Mouse (Mus musculus) embryonic facial prominence, embryonic 11.5 days (tissue): ENCODE results near the gene Ceacam20. TPM values are rescaled to one million over a fixed set of nuclear protein-coding genes. Genes with fewer than 3 reads are reported as not detected.
A peak's percentile ranks its signal among the peaks of the same experiment; 100 is the strongest.

ENCODE experiments used
- ATAC-seq: fragments of 200-750 bp; cut with Nextera tagmentation; replicated peaks from 2 replicates; pipeline ENCODE4 v1.8.0; 2017; ENCODE audit warnings: low read depth; ENCODE audit not compliant: insufficient number of reproducible peaks, low FRiP score, low TSS enrichment
- DNase-seq: peaks from one replicate; pipeline ENCODE4 v3.0.0-alpha.2; 2015; ENCODE audit warnings: low spot score
- H3K27ac ChIP-seq: fragments of 300-500 bp; sonication (generic); replicated peaks from 2 replicates; pipeline ENCODE4 v1.5.1; 2014; ENCODE audit warnings: mild to moderate bottlenecking, low read depth, low read length, control low read depth
- H3K27me3 ChIP-seq: fragments of 300-500 bp; sonication (generic); 2 replicates; pipeline ENCODE4 v1.6.1; 2014; ENCODE audit warnings: mild to moderate bottlenecking, low read length, moderate library complexity, mixed read lengths; ENCODE audit not compliant: control insufficient read depth, insufficient read depth
- H3K36me3 ChIP-seq: fragments of 300-500 bp; sonication (generic); replicated peaks from 2 replicates; pipeline ENCODE4 v1.6.1; 2014; ENCODE audit warnings: low read depth, mild to moderate bottlenecking, low read length, moderate library complexity, mixed read lengths; ENCODE audit not compliant: control insufficient read depth, insufficient read depth
- H3K4me1 ChIP-seq: fragments of 300-500 bp; sonication (generic); 2 replicates; pipeline ENCODE4 v1.6.1; 2014; ENCODE audit warnings: low read length, mixed read lengths; ENCODE audit not compliant: control insufficient read depth, insufficient read depth
- H3K4me2 ChIP-seq: fragments of 300-500 bp; sonication (generic); 2 replicates; pipeline ENCODE4 v1.6.1; 2014; ENCODE audit warnings: low read depth, mild to moderate bottlenecking, control low read depth, low read length, moderate library complexity
- H3K4me3 ChIP-seq: fragments of 300-500 bp; sonication (generic); 2 replicates; pipeline ENCODE4 v1.5.1; 2014; ENCODE audit warnings: low read depth, low read length, control low read depth
- H3K9ac ChIP-seq: fragments of 300-500 bp; sonication (generic); replicated peaks from 2 replicates; pipeline ENCODE4 v1.6.1; 2014; ENCODE audit warnings: mild to moderate bottlenecking, control low read depth, low read length
- H3K9me3 ChIP-seq: fragments of 300-500 bp; sonication (generic); replicated peaks from 2 replicates; pipeline ENCODE4 v1.6.1; 2016; ENCODE audit warnings: mild to moderate bottlenecking, low read length, inconsistent platforms, mixed read lengths; ENCODE audit not compliant: control insufficient read depth
- WGBS: fragments of 180-500 bp; shearing (Covaris S2); extraction: QIAGEN DNeasy Blood & Tissue Kit; methylation state at CpG from one replicate; pipeline ENCODE4 v1.1.7; 2014; 5-methylcytosine and 5-hydroxymethylcytosine counted together
- polyA plus RNA-seq: library from polyadenylated mRNA; unstranded; fragments of >200 nt; fragmentation: Nextera tagmentation; extraction: Ambion mirVana; gene quantifications from 2 replicates; pipeline ENCODE4 v1.2.1, GENCODE M21; 2014

The Ceacam20 gene
- polyA plus RNA-seq = not detected in 2 replicates

DNA sequence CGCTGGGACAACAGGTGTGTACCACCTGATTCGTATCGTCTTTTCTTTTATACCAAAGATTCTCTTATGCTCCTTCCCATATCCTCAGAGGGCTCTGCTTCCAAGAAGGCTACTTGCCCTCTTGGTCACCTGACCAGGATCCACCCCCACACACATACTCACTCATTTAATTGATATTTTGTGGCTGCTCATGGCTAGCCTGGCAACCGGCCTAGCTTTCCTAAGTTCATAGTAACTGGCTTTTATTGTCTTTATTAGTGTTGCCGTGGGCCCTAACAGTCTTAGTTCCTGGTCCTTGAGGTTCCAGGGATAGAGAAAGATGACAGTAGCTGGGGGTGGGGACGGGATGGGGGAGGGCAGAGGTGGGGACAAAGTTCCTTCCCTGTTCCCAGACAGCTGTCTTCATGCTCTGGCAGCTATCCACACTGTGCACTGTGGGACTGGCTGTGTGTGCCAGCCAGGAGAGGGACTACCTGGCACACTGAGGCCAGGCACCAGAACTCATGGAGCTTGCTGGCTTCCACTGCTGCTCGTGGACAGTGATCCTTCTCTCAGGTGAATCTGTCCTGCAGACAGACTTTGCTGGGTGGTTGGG lies at the start of gene Ceacam20:
TSS of gene Ceacam20 (plus strand) at position 428 of the 595 bp plus-strand sequence.
- Histone ChIP-seq H3K4me3 (no peak within 1 kb of the TSS), H3K27me3 (no peaks in the 10 kb centered on the region), H3K27ac (no peak within 1 kb of the TSS), H3K36me3 (no peaks in the 10 kb centered on the region), H3K9me3 (0 out of 2 replicates have a peak, but pooled peaks cover 1% of the 10 kb centered on the region), H3K4me2 (no peak within 1 kb of the TSS), H3K4me1 (no peaks in the 10 kb centered on the region), H3K9ac (no peak within 1 kb of the TSS)
- DNase-seq (no peak), ATAC-seq (no peak)
- WGBS = 80% methylated on average over 7 of the region's 7 CpGs

DNA sequence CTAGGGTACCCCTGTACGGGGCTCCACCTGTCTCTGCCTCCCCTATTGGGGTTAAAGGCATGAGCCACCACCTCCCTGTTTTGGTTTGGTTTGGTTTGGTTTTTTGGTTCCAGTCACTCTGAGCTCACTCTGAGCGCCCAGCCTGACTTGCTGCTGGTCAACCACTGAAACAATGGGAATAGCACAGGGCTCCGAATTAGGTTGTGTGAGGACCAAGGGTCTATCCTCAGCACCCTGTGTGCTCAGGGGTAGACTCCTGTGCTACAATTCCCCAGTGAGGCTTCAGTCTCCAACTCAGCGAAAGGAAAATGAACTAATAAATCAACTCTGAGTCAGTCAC lies 45.1 kb upstream of the Ceacam20 start:
- no peaks in the 10 kb centered on the region for H3K27me3 ChIP-seq
- 0 out of 2 replicates have a peak, but pooled peaks cover 2% of the 10 kb centered on the region for H3K36me3 ChIP-seq
- 31% methylated on average over 4 of the region's 4 CpGs for WGBS
- no peaks in the 10 kb centered on the region for H3K4me1 ChIP-seq
- no peaks in the 10 kb centered on the region for H3K9me3 ChIP-seq
- H3K4me2 ChIP-seq = peak overlapping the region; percentile 72
- peak overlapping the region; percentile 77 for H3K4me3 ChIP-seq
- no peak overlapping the region for H3K27ac ChIP-seq
- peak; percentile 25 for ATAC-seq
- H3K9ac ChIP-seq = peak overlapping the region; percentile 81
- no peak for DNase-seq

DNA sequence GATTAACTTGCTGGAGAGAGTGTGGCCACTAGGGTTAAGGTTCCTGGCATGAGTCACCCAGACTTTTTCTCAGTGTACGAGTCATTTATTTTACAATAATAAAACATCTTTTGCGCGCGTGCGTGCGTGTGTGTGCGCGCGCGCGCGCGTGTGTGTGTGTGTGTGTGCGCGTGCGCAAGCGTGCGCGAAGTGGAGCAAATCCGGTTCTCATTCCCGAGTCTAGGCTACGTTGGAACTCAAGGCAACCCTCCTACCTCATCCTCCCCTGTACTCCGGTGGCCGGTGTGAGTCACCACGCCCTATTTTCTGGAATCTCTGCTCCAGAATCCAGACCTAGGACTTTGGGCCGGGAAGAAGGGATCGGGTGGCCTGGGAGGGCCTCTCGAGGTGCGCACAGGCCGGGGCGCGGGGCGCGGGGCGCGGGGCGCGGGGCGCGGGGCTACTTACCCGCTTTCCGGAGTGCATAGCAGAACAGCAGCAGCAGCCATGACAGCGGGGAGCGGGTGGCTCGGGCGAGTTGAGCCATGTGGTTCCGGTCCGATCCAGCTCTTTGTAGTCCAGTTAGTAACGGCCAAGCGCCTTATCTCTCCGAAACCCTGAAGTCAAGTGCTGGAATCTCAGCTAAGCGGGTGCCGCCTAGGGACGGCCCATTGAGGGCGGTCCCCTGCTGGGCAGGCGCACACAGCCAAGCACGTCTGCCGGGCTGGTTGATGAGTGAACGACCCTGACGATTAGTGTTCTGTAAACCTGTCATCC lies 44.5 kb upstream of the Ceacam20 start, which contains the start of gene Pvr:
TSS of gene Pvr (minus strand) at position 655 of the 756 bp plus-strand sequence.
- H3K9ac ChIP-seq = peak within 1 kb of the TSS; percentile 81

DNA sequence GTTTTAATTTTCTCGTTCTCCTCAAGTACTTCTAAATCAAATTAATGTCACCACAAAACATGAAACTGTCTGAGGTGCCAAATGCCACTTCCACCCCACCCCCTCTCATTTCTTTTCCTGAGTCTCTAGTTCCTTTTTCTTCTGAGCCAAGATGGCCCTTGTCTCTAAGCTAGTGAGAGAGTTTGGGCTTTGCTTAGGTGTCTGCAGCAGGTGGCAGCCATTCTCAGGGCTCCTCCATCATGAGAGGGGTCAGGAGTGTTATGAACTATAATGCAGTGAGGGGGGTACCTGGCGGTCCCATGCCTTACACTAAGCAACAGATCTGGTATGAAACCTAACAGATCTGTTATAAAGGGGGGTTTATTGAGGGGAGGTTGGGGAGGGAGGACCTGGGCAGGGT lies 41.9 kb upstream of the Ceacam20 start:
- 43% methylated on average over 2 of the region's 2 CpGs for WGBS

More for the DNA sequence above, 44.5 kb upstream of the Ceacam20 start, which contains the start of gene Pvr:
- Histone ChIP-seq H3K4me3 (peak within 1 kb of the TSS; percentile 77), H3K4me2 (peak within 1 kb of the TSS; percentile 72), H3K27me3 (no peaks in the 10 kb centered on the region), H3K27ac (no peak within 1 kb of the TSS), H3K36me3 (0 out of 2 replicates have a peak, but pooled peaks cover 2% of the 10 kb centered on the region), H3K4me1 (no peaks in the 10 kb centered on the region), H3K9me3 (no peaks in the 10 kb centered on the region)
- ATAC-seq (peak; percentile 87), DNase-seq (peak; percentile 80)
- under 1% methylated on average over 60 of the region's 60 CpGs for WGBS

DNA sequence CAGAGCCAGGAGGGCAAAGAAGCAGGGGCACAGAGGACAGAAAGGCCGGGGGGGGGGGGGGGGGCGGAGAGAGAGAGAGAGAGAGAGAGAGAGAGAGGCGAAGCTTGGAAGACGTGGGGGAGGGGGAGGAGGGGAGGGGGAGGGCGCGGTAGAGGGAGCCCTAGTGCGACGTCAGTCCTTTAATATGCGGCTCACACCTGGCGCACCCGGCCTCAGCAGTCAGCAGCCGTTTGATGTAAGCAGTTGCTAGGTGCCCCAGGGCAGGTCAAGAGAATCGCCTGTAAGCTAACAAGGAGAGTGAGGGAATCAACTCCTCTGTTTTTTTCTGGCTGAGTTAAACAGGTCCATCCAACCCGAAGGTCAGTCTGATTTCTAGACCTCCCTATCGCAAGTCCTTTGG lies 41.4 kb upstream of the Ceacam20 start:
- ATAC-seq (no peak), DNase-seq (no peak)
- Histone ChIP-seq H3K36me3 (no peaks in the 10 kb centered on the region), H3K27me3 (no peaks in the 10 kb centered on the region), H3K4me2 (no peak overlapping the region), H3K4me3 (no peak overlapping the region), H3K9me3 (no peaks in the 10 kb centered on the region), H3K4me1 (no peaks in the 10 kb centered on the region), H3K9ac (no peak overlapping the region), H3K27ac (no peak overlapping the region)
- 9% methylated on average over 9 of the region's 15 CpGs for WGBS

More for the DNA sequence above, 41.9 kb upstream of the Ceacam20 start:
- Histone ChIP-seq H3K27me3 (no peaks in the 10 kb centered on the region), H3K9ac (no peak overlapping the region), H3K36me3 (no peaks in the 10 kb centered on the region), H3K4me3 (no peak overlapping the region), H3K4me2 (no peak overlapping the region), H3K9me3 (no peaks in the 10 kb centered on the region), H3K27ac (no peak overlapping the region), H3K4me1 (no peaks in the 10 kb centered on the region)
- no peak for ATAC-seq
- DNase-seq = no peak

DNA sequence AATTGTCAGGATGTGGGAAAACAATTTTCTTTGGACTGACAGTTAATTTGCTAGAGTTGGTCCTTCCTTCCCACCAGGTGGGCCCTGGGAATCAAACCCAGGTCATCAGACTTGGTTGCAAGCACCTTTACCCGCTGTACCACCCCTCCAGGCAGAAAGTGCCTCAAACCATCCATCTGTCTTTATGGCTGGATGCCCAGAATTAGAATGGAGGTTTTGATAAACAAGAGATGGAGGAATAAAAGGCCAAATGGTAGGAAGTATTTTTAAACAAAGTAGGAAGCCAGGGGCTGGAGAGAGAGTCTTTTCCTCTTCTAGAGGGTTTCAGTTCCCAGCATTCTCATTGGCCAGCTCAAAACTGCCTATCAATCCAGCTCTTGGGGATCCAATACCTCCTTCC lies 39.8 kb upstream of the Ceacam20 start:
- Histone ChIP-seq H3K4me2 (no peak overlapping the region), H3K27ac (no peak overlapping the region), H3K9me3 (no peaks in the 10 kb centered on the region), H3K4me3 (no peak overlapping the region), H3K9ac (no peak overlapping the region), H3K4me1 (no peaks in the 10 kb centered on the region), H3K27me3 (no peaks in the 10 kb centered on the region), H3K36me3 (no peaks in the 10 kb centered on the region)
- 77% methylated on average over 1 of the region's 1 CpGs for WGBS
- DNase-seq (no peak), ATAC-seq (no peak)

DNA sequence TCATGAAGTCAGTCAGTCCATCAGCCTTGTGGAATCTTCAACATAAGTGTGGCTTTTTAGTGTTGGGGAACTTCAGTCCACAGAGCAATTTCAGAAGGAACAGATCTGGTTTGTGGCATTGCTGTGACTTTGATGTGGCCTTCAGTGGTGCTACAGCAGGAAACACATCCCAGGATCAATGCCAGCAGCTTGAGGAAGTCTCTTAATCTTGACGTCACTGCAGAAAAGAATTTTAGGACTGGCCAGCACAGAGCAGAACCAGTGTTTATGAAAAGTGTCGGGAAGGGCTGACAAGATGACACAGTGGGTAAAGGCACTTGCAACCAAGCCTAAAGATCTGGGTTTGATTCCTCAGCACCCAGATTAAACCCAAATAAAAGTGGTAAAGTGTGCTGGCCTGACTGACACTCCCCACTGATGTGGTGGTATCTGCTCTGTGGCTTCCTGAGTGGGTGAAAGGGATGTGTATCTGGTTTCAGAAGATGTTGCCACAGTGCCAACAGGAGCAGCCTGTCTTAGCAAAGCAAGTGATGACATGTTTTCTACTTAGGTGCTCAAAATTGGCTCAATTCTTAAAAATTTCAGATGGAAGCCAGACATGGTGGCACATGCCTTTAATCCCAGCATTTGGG lies 38.2 kb upstream of the Ceacam20 start:
- WGBS = 81% methylated on average over 2 of the region's 2 CpGs
- Histone ChIP-seq H3K4me2 (no peak overlapping the region), H3K27ac (no peak overlapping the region), H3K36me3 (no peaks in the 10 kb centered on the region), H3K4me3 (no peak overlapping the region), H3K9me3 (no peaks in the 10 kb centered on the region), H3K9ac (no peak overlapping the region), H3K27me3 (no peaks in the 10 kb centered on the region), H3K4me1 (no peaks in the 10 kb centered on the region)
- no peak for DNase-seq
- no peak for ATAC-seq

DNA sequence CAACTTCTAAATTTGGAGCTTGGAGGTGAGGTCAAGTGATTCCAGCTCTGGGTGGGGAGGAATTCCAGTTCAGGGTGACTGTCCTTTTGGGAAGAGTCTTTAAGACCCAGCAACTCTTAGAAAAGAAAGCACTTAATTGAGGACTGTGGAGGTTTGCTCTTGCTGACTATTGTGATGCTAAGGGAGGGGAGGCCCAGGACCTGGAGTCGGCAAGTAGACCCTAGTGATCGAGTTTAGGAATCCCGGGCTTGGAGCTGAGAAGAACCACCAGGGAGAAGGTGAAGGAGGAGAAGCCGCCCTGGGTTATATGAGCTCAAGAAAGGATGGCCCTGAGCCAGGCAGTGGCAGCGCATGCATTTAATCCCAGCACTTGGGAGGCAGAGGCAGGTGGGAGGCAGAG lies 36.7 kb upstream of the Ceacam20 start:
- Histone ChIP-seq H3K27ac (no peak overlapping the region), H3K4me3 (no peak overlapping the region), H3K4me2 (no peak overlapping the region), H3K27me3 (no peaks in the 10 kb centered on the region), H3K9me3 (no peaks in the 10 kb centered on the region), H3K36me3 (no peaks in the 10 kb centered on the region), H3K9ac (no peak overlapping the region), H3K4me1 (no peaks in the 10 kb centered on the region)
- no peak for ATAC-seq
- no peak for DNase-seq
- WGBS = 62% methylated on average over 5 of the region's 5 CpGs
